Mouse (Mus musculus): ENCODE measurements around the gene Crtc1.

- TF ChIP-seq POLR2A (IDR thresholded peaks at IDR 0.05; ENCODE audit: insufficient read length, low read depth) (no peak), USF1 (IDR thresholded peaks at IDR 0.05; ENCODE audit: low read depth) (no peak)
These were observed 26.3 kb upstream of the Crtc1 start for GRCm38 (mm10) chr8:70465701-70466100.
